Mouse (Mus musculus) right cerebral cortex, postnatal 36 days (tissue): ENCODE data around the gene Thap12.

Source experiments
- DNase-seq, 2 experiments: peaks; one replicate each; pipeline ENCODE4 v3.0.0; 2022; ENCODE audit warnings: low spot score in 2 of 2, mixed read lengths in 1 of 2

The Thap12 gene

DNA sequence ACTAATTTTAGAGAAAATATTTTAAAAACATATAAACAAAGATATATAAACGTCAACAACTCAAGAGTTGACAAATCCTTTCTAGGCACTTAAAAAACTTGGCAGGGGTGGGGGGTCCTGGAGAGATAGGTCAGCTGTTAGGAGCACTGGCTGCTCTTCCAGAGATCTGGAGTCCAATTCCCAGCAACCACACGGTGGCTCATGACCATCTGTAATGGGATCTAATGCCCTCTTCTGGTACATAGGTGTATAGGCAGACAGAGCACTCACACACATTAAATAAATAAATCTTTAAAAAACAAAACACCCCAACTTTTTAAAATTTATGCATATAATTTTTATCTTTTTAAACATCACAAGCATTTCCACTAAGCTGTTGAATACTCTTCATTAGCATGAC lies 5.4 kb upstream of the Thap12 start:
- DNase-seq = no peak

DNA sequence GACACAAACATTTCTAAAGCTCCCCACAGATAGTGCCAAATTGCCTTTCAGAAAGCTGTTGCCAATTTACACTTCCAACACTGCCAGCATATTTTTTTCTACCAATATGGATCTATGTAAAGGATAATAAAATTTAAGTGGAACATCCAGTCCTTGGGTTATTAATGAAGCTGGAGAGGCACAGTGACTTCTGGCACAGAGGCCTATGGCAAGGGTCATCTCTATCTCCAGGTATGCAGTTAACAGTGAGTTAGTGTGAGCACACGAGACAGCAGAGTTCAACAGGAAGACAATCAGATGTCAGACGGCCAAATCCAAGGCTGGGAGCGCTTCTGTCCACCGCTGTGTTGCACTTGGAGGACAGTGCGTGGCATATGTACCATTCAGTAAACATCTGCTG lies 4.9 kb upstream of the Thap12 start:
- no peak for DNase-seq

DNA sequence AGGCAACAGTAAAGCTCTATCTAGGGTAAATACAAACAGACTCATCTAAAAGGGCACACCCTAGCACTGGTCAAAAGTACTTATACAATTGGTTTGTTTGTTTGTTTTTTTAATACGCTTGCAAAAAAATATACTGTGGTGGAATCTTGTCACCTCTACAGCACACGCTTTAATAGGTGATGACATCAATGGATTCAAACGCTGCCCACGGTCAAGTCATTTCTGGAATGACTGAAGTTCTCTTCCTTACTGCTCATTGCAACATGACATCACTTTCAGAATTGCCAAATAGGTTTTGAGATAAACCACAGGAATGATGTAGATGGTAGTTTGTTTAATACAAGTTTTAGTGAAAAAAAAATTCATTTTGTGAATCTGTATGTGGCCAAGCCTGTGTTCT lies 4.3 kb upstream of the Thap12 start:
- DNase-seq = no peak

DNA sequence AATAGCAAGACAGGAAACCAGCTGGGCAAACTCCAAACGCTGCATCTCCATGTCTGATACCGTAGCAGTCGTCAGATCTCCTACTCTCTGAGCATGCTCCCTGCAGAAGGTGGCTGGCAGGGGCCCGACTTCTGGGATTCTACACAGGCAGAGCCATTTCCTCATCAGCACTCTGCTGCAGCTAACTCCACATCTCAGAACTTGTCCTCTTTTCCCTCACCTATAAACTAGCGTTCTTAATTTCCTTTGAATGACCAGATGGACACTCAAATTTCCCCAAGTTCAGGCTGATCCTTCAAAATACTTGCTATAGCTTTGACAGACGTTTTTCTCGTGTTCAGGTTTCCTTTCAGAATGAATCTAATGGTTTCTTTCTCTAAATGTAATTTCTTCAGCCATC lies 1.1 kb upstream of the Thap12 start:
- DNase-seq = no peak

DNA sequence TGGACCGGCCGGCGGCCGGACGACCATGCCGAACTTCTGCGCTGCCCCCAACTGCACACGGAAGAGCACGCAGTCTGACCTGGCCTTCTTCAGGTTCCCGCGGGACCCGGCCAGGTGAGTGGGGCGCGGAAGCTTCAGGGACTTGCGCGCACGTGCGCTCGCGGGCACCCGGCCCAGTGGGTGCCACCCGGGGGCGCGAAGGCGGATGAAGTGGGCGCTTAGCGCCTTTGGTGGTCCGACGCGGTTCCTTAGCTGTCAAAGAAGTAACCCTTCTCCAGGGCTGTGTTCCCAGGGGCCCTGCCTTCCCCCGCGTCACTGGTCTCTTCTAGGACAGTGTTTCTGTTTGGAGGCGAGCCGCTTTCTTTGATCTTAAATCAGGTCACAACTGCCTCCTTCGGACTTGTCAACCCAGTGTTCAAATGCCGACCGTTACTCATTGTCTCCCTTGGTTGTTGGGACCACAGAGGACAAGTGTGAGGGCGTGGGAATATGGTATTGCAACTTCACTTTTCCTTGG lies 520 bp downstream of the Thap12 start:
- peak in 1 of 2 experiments; percentile 22 for DNase-seq

DNA sequence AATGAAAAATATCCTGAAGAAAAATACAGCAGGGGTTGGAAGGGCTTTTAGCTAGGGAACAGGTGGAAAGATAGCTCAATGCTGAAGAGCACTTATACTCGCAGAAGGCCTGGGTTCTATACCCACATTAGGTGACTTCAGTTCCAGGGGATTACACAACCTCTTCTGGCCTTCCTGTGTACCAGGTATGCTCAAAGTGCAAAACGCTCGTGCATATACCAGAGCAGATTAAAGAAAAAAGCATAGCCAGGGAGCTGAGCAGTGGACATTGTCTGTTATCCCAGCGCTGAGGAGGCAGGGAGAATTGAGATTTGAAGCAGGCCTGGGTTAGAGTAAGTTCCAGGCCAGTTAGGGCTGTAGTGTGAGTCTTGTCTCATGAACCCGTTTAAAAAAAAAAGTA lies 1.4 kb downstream of the Thap12 start:
- no peak for DNase-seq

DNA sequence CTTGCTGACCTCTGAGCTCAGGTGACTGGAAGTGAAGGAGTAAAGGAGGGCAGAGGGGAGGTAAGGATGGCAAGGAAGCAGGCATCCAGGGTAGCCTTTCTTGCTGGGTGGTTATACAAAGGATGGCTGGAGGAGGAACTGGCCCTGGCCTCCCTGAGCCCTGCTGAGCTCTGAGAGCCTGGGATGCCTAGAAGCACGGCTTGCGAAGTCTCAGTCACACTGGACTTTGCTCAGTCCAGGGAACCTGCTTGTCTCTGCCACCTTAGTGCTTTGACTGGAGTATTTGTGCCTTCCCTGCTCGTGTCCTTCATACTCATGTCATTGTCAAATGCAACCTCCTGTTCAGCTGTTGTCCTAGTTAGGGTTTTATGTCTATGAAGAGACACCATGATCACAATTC lies 10.8 kb downstream of the Thap12 start:
- DNase-seq = no peak

DNA sequence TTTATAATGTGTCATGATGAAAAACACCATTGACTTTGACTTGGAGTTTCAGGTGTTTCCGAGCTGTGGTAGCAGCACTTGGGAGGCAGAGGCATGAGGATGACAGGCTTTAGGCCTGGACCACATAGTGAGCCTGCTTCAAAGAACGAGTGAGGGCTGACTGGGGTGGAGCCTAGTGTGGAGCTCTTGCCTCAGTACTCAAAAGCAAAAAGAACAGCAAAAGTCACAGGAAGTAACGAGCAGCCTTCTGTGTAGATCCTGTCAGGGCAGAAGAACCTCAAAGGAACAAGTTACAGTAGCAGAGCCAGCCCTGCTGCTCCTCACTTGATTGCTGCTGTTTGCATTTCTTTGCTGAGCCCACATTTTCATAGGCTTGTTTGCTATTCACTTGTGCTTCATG lies 14.5 kb downstream of the Thap12 start:
- DNase-seq = no peak

DNA sequence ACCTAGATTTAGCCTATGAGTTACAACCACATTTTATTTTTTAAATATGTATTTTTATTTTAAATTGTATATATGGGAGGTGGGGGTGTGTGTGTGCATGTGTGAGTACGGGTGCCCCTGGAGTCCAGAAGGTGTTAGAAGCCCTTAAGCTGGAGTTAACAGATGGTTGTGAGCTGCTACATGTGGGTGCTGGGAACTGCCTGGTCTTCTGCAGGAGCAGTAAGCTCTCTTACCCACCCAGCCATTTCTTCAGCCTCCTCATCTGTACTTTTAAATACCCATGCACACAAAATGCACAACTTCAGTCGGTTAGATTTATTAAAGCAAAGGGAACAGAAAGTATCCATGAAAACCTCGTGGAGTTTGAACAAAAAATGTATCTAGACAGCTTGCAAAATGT lies 16.9 kb downstream of the Thap12 start:
- no peak for DNase-seq

DNA sequence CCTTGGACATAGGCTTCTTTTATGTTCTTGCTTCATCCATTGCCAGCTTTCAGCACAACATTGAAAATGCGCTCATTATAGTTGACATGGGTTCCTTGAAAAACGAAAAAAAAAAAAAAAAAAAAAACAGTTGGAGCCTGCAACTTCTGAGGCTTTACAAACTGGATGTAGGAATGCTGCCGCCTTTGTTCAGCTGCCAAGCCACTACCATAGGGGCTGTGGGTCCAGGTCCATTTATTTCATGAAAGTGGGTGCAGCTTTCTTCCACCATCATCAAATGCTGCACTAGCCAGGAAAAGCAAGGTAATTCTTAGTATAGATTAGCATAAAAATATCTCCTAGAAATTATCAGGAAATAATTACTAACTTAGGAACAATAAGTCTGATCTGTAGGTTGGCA lies 17.8 kb downstream of the Thap12 start:
- no peak for DNase-seq

DNA sequence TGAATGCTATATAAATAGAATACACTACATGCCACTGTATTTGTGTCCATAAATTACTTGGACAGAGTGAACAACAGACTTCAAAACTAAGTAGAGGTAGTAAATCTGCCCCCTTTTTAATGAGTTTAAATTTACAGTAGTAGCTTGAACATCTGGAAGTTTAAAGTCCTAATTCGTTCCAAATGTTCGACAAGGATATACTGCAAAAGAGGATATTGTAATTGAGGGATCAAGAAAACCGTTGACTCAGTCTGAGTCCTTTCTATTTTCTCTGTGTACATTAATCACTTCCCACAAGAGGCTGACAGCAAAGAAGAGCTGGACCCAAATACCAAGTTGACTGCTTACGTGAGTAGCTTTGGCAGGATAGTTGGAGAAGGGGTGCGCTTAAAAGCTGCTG lies 18.3 kb downstream of the Thap12 start:
- no peak for DNase-seq

DNA sequence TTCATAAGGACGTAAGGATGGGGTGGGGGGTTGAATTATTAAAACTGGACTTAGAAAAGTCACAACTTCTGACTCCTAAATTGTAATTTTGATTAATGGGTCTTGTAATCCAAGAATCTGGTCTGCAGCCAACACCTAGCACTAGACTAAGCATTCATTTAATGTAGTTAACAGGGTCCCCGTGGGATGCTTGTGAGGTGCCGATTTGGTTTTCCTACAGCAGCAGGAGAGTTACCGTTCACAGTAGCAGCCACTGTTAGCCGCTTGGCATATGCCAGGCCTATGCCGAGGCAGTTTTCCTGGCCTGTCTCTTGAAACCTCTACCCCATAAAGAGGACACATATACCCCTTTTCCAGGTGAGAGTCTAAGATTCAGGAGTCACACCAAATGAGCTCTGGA lies 18.7 kb downstream of the Thap12 start:
- no peak for DNase-seq

DNA sequence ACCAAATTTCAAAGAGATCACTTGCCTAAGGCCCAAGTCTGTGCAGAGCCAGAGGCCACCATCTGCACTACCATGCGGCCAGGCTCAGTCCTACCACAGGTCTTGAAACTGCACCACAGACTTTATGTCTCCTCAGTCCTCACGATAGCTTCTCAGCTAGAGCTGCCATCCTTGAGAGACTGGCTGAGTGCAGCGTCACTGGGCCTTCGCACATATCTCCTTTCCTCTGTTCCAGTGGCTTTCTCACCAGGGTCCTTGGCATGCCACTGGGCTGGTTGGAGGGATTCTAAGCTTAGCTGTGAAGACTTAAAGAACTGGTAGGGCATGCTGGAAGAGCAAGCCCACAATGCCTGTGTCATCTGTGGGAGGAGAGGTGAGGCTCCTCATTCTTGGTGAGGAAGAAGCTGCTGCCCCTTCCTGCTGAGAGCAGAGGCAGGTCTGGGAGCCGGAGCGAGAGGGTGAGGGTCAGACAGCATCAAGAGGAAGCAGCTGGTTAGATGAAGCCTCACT lies 22.8 kb downstream of the Thap12 start:
- DNase-seq = no peak

DNA sequence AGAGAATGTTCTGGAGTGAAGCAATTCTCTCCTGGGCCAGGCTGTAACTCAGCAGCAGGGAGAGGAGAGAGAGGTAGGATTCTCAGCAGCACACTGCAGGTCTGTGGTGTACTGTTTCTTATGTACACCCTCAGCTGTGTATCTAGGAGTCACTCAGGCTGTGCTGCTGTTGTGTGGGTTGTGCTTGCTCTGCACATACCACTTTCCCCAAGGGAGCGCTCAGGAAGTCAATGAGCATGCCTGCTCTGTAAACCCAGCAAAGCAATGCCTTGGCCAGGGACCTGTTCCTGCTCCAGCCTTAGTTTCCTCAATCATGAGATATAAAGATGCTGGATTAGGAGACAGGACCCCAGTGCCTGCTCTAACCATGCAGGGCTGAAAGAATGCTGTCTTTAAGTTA lies 25.1 kb downstream of the Thap12 start:
- DNase-seq = no peak

DNA sequence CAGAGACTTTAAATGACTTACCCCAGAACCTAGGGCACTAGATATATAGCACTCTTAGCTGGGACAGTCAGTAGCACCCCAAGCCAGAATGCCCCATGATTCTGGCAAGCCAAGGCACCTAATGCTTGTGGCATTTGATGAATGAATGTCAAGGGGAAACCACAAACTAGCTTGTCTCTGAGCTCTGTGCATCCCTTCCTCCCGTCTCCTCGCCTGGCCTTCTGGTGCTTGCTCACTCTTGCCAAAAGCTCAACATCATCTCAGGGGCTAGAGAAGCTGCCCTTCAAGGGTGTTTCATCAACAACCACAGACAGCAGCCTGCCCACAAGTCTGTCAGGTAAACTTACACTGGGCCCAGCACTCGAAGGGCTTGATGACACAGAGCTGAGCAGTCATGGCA lies 25.6 kb downstream of the Thap12 start:
- no peak for DNase-seq

DNA sequence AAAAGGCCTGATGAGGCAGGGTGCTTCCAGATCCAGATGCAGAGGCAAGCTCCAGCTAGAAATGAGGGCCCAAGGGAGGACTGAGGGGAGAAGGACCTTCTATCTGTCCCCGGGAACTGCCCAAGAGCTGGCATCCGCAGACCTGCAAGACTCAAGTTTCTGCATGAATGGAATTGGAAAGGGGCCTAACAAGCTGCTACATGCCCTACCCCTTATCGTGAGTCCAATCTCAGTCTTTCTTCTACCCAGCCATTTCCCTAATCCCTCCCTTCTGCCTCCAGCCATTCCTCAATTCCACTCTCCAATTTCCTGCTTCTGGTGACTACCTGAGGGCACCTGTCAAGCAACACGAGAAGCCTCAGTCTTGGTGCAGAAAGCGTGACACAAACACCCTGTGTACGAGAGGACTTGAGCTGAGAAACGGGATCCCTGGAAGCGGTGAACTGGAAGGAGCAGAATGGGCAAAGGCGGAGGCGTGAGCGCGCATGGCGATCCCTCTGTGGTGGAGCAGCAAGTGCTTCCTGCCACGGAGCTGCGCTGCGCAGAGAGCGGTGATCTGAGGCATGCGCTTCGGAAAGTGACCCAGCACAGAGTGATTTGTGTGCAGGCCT lies 26.9 kb downstream of the Thap12 start:
- no peak for DNase-seq

DNA sequence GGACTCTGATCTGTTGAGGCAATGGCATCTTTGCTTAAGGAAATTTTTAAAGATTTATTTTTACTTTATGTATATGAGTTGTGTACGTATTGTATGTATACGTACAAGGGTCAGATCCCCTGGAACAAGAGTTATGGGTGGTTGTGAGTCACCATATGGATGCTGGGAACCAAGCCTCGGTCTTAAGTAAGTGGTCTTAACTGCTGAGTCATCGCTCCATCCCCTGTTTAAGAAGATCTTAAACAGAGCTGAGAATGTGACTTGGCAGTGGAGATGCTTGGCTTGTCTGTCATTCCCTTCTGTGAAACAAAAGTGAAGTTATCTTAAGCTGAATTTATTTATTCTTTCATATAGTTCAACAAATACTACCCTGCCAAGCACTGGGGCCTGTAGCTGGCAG lies 31.1 kb downstream of the Thap12 start:
- DNase-seq = no peak

DNA sequence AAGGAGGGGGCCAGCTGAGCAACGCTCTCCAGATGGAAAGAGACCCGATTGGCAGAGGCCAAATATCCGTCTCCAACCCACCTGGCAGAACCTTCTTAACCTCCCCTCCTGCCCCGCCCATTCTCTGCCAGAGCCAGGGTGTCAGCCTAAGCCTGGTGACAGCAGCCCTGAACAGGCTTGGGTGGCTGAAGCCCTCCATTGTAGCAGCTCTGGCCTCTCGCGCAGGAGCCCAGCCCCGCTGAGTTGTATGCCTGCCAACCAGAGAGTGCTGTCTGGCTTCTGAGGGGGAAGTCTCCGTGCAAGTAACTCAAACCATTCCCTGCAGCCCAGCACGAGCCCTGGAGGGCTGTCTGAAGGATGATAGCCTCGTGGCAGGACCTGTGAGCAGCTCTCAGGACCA lies 32.0 kb downstream of the Thap12 start:
- DNase-seq = peak in 1 of 2 experiments; percentile 7

DNA sequence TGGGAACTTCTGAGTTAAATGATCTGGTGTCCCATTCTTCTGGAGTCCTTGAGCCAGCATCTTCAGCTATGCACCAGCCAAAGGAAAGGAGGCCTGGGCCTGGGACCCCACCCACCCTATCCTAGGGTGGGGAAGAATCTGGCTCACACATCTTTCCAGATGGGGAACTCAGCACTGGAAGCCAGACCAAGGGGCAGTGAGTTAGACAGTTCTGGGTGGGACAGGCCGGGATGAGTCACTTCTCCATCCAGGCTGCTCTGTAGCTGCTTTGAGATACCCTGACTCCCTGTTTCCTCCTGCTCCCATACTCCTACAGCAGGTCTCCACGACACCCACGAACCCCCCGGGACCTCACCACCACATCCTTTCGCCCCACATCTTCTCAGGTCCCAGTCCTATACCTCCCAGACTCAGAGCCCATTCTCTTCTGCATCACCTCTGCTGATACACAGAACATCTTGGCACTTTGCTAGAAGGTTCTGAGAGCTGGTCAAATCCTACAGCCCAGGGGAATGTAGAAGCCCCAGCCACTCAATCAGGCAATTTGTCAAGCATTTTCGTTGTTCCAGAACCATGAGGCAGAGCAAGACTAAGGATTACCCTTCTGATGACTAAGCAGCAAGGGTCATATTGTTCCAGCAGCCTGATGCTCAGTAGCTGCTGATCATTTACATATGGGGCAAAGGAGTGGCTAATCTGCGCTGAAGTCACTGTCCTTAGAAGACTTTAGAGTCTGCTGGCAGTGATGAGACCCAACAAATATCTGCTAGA lies 34.1 kb downstream of the Thap12 start:
- no peak for DNase-seq

DNA sequence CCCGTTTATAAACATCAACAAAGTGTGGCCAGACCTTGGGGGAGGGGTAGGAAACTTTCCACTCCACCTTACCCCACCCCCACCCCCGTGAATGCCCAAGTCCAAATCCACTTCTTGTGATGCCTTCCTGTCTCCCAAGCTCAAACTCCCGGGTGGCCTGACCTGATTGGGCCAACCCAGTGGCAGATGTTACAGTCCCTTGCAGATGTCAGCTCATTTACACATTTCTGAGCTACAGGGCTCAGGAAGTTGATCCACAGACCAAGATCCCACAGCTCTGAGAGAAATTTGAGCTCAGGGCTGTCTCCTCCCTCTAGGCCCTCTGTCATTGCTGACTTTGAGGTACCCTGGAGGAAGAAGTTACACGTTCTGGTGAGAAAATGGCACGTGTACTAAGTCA lies 37.5 kb downstream of the Thap12 start:
- no peak for DNase-seq

DNA sequence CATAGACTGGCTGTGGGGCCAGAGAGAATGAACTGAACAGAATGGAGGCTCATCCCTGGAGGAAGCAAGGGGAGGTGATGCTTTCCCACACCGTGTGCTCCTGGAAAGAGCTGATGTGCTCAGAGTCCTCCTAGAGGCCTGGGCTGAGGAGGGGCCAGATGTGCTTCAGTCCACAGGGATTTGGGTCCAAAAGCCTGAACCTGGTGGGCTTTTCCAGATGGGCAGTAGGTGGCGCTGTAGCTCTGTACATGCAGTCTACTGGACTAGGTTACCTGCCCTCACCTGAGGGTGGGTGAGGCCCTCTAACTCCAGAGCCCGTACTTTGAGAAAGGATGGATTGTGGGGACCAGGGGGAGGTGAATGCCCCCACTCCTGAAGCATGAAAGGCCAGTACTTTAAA lies 40.4 kb downstream of the Thap12 start:
- peak in 1 of 2 experiments; percentile 16 for DNase-seq

DNA sequence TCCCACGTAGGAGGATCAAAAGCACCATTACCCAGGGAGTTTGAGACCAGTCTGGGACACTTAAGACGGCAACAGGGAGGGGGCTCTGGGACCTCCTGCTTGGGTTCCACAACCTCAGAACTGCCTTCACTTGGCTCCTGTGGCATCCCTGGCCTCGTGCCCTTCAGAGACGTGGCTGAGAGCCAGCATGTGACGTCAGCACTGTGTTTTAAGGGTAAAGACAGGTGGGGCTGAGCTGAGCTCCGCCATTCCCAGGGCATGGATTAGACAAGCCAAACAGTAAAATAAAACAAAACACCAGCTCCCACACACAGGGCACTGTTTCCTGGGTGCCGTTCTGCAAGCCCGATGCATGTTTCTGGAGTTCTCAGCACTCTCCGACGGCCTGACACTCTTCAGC lies 47.5 kb downstream of the Thap12 start:
- DNase-seq = no peak

DNA sequence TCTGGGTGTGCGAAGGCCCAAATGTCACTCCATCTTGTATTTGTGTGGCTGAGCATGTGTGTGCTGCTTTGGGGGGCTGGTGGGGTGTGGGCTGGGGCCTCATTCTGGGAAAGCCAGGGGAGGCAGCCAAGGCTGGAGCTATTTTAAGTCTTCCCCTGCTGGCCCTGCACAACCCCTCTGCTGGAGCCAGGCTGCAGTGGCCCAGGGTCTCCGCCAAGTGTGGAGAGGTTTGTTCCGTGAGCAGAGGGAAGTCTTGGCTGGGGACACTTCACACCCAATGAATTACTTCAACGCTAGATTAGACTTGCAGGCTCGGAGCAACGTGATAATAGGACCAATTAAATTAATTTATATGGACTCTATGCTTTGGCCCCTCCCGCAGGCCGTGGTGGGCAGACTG lies 49.8 kb downstream of the Thap12 start:
- DNase-seq = no peak
